Mouse (Mus musculus): ENCODE data around the gene Fndc8. TPM values are rescaled to one million over a fixed set of nuclear protein-coding genes. Genes with fewer than 3 reads are reported as not detected.
A peak's percentile ranks its signal among the peaks of the same experiment; 100 is the strongest.

Gene Fndc8
- polyA plus RNA-seq, 1 experiment from 2014 or later = 0.18 TPM

DNA sequence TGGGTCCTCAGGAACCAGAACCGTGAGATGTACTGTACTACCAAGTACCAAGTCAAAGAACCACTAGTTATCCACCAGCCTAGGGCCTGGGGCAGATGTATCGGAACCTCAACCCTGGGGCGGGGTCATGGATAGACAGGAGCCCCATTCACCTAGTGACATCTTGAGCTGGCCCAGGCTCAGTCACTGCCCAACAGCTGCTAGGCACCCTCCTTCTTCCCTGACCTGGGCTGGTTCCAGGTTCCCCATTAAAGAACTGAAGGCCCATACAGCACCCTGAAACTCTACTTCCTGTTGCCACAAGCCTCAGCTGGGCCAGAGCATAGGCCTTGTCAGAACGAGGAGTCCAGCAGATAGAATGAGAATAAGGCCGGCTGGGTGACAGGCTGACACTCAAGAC, 7.8 kb downstream of the Fndc8 start:
- DNase-seq (ENCODE audit: low spot score) = no peak
- Histone ChIP-seq H3K27me3 (replicated peaks; ENCODE audit: control insufficient read depth, insufficient read depth, low read length) (no peaks in the 10 kb centered on the region), H3K9me3 (replicated peaks; ENCODE audit: control insufficient read depth, low read length) (no peaks in the 10 kb centered on the region), H3K4me2 (ENCODE audit: low read length) (no peak overlapping the region), H3K36me3 (ENCODE audit: control insufficient read depth, insufficient read depth, low read length) (peaks cover 67% of the 10 kb centered on the region), H3K9ac (ENCODE audit: low read length) (no peak overlapping the region), H3K4me1 (ENCODE audit: control insufficient read depth, insufficient read depth, low read length) (no peaks in the 10 kb centered on the region), H3K4me3 (ENCODE audit: low read depth, low read length) (no peak overlapping the region), H3K27ac (ENCODE audit: low read depth, low read length) (no peak overlapping the region)
- WGBS = 91% methylated on average over 5 of the region's 5 CpGs
- no peak for ATAC-seq

DNA sequence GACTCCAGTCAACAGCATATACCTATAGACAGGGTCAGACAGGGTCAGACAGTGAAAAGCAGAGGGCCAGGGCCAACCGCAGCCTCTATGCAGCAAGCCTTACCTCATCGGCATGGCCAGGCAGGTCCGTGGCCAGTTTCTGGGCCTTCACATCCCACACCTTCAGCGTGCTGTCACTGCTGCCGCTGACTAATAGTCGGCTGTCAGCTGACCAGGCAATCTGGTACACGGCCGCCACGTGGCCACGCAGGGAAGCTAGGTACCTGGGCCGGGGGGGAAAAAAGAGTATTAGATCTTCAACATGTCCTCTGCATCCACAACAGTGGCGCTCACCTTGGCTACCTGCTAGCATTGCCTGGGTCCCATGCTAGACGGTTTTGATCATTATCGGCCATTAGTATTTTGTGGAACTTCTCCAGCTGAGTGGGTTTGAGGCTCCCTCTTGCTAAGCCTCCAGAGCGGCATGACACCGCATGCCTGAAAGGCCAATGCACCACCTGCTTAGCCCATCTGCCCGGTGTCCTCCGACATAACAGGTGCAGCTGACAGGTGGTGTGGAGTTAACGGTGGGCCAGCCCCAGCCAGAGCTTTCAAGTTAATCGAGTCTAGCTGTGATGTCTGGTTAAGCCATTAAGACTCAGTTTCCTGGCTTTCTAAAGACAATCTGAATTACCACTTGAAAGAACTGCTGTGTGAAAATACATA, 9.8 kb downstream of the Fndc8 start:
- Histone ChIP-seq H3K36me3 (ENCODE audit: control insufficient read depth, insufficient read depth, low read length) (peaks cover 84% of the 10 kb centered on the region), H3K4me3 (ENCODE audit: low read depth, low read length) (no peak overlapping the region), H3K9me3 (replicated peaks; ENCODE audit: control insufficient read depth, low read length) (no peaks in the 10 kb centered on the region), H3K4me2 (ENCODE audit: low read length) (no peak overlapping the region), H3K27me3 (replicated peaks; ENCODE audit: control insufficient read depth, insufficient read depth, low read length) (no peaks in the 10 kb centered on the region), H3K27ac (ENCODE audit: low read depth, low read length) (no peak overlapping the region), H3K9ac (ENCODE audit: low read length) (no peak overlapping the region), H3K4me1 (ENCODE audit: control insufficient read depth, insufficient read depth, low read length) (no peaks in the 10 kb centered on the region)
- ATAC-seq (no peak), DNase-seq (ENCODE audit: low spot score) (no peak)
- WGBS = 93% methylated on average over 20 of the region's 20 CpGs

DNA sequence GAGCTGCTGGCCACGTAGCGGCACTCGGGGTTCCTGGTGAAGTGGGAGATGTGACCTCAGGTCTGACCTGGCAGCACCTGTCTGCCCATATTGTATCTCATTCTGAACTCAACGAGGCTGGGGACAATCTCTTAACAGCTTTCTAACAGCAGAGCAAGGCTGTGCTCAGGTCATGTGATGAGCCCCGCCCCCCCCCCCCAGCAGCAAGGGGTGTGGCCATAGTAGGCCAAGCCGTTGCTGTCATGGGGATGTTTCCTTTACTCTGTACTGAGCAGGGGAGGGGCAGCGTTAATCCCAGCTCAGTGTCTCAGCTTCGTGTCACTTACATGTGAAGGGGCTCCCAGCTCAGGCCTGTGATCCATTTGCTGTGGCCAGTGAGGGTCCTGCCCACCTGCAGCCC, 13.0 kb downstream of the Fndc8 start:
- H3K27ac ChIP-seq (ENCODE audit: low read depth, low read length) = no peak overlapping the region
- H3K4me2 ChIP-seq (ENCODE audit: low read length) = no peak overlapping the region
- no peak overlapping the region for H3K9ac ChIP-seq (ENCODE audit: low read length)
- H3K9me3 ChIP-seq (replicated peaks; ENCODE audit: control insufficient read depth, low read length) = no peaks in the 10 kb centered on the region
- DNase-seq (ENCODE audit: low spot score) (no peak), ATAC-seq (no peak)
- H3K27me3 ChIP-seq (replicated peaks; ENCODE audit: control insufficient read depth, insufficient read depth, low read length) = no peaks in the 10 kb centered on the region
- WGBS = 66% methylated on average over 8 of the region's 8 CpGs
- H3K36me3 ChIP-seq (ENCODE audit: control insufficient read depth, insufficient read depth, low read length) = peaks cover 64% of the 10 kb centered on the region
- no peak overlapping the region for H3K4me3 ChIP-seq (ENCODE audit: low read depth, low read length)
- H3K4me1 ChIP-seq (ENCODE audit: control insufficient read depth, insufficient read depth, low read length) = peaks cover 4% of the 10 kb centered on the region; the same call in 1 of the 2 replicates

DNA sequence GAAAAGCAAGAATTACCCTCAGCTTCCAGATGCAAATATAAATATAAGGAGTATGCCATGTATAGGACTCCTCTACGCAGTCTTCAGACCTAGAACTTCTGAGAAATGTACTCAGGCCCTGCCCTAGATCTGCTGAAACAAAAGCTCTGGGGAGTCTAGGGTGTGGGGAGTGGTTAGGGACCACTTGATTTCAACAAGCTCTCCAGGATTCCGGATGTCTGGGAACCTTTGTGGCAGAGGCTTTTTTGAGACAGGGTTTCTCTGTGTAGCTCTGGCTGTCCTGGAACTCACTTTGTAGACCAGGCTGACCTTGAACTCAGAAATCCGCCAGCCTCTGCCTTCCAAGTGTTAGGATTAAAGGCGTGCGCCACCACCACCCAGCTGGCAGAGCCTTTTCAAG, 13.9 kb downstream of the Fndc8 start:
- peaks cover 4% of the 10 kb centered on the region; the same call in 1 of the 2 replicates for H3K4me1 ChIP-seq (ENCODE audit: control insufficient read depth, insufficient read depth, low read length)
- no peak overlapping the region for H3K9ac ChIP-seq (ENCODE audit: low read length)
- no peak overlapping the region for H3K27ac ChIP-seq (ENCODE audit: low read depth, low read length)
- ATAC-seq (no peak), DNase-seq (ENCODE audit: low spot score) (no peak)
- H3K27me3 ChIP-seq (replicated peaks; ENCODE audit: control insufficient read depth, insufficient read depth, low read length) = no peaks in the 10 kb centered on the region
- H3K4me2 ChIP-seq (ENCODE audit: low read length) = no peak overlapping the region
- H3K36me3 ChIP-seq (ENCODE audit: control insufficient read depth, insufficient read depth, low read length) = peaks cover 55% of the 10 kb centered on the region
- H3K9me3 ChIP-seq (replicated peaks; ENCODE audit: control insufficient read depth, low read length) = no peaks in the 10 kb centered on the region
- no peak overlapping the region for H3K4me3 ChIP-seq (ENCODE audit: low read depth, low read length)
- 88% methylated on average over 5 of the region's 5 CpGs for WGBS

DNA sequence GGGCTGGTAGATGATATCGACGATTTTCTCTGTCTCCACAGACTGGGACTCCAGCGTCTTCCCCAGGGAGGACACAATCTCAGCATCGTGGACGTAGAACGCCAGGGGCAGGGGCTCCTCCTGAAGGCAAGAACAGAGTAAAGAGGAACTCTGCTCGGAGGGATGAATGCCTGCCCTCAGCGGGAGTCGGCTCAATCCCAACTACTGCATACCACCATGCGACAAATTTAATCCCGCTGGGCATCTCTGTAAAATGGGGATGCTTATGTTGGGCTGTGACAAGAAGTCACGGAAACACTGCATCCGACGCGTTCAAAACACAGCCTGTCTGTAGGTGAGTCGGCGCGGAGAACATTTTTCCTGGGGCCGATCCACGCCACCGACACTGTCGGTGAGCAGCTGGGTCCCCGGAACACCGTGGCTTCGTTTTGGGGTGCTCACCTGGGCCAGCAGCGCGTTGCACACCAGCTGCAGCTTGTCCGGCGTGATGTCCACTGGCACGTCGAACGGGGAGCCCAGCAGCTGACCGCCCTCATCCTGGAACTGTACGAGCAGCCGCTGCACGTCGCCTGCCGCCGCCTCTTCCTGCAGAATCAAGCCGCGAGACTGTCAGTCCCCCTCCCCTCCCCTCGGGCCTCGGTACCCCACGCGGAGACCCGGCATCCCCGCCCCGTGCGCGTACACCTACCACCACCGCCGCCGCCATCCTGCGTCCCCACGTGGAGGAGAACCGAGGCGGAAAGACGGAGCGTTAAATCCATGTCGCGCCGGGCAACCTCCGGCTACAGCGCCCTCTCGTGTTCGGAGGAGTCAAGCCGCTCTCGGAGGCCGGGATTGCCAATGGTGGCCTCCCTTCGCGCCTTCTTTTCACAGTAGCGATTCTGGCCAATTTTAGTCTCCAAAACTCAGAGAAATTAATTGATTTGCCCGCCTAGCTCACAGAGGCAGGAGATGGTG, 16.0 kb downstream of the Fndc8 start, which contains the start of gene Nle1:
TSS of gene Nle1 (minus strand) at position 761 of the 957 bp plus-strand sequence.
- Histone ChIP-seq H3K9ac (ENCODE audit: low read length) (peak within 1 kb of the TSS; percentile 81), H3K9me3 (replicated peaks; ENCODE audit: control insufficient read depth, low read length) (no peaks in the 10 kb centered on the region), H3K4me1 (ENCODE audit: control insufficient read depth, insufficient read depth, low read length) (peaks cover 4% of the 10 kb centered on the region; the same call in 1 of the 2 replicates), H3K4me3 (ENCODE audit: low read depth, low read length) (peak within 1 kb of the TSS; percentile 78), H3K4me2 (ENCODE audit: low read length) (peak within 1 kb of the TSS; percentile 69), H3K36me3 (ENCODE audit: control insufficient read depth, insufficient read depth, low read length) (peaks cover 34% of the 10 kb centered on the region), H3K27ac (ENCODE audit: low read depth, low read length) (peak within 1 kb of the TSS; percentile 39; the same call in 1 of the 2 replicates), H3K27me3 (replicated peaks; ENCODE audit: control insufficient read depth, insufficient read depth, low read length) (no peaks in the 10 kb centered on the region)
- ATAC-seq (peak; percentile 94), DNase-seq (ENCODE audit: low spot score) (peak; percentile 94)
- 2% methylated on average over 73 of the region's 73 CpGs for WGBS

DNA sequence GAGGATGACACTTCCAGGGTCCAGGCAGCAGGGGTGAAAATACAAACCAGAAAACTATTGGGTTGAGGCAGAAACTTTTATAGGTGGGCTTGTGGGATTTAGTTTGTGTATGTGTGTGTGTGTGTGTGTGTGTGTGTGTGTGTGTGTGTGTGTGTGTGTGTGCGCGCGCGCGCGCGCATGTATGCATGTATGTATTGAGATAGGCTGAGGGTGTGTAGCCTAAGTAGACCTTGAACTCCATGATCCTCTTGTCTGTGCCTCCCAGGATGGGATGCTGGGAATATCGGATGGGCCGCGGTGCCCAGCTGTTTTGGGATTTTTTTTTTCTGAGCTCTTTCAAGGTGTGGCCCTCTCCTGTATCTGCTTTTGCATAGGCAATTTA, 16.7 kb downstream of the Fndc8 start:
- H3K9ac ChIP-seq (ENCODE audit: low read length) = peak overlapping the region; percentile 81; the same call in 1 of the 2 replicates
- peak overlapping the region; percentile 69 for H3K4me2 ChIP-seq (ENCODE audit: low read length)
- H3K4me3 ChIP-seq (ENCODE audit: low read depth, low read length) = peak overlapping the region; percentile 78; the same call in 1 of the 2 replicates
- no peak overlapping the region for H3K27ac ChIP-seq (ENCODE audit: low read depth, low read length)
- ATAC-seq (peak; percentile 46), DNase-seq (ENCODE audit: low spot score) (no peak)
- H3K4me1 ChIP-seq (ENCODE audit: control insufficient read depth, insufficient read depth, low read length) = peaks cover 4% of the 10 kb centered on the region; the same call in 1 of the 2 replicates
- no peaks in the 10 kb centered on the region for H3K9me3 ChIP-seq (replicated peaks; ENCODE audit: control insufficient read depth, low read length)
- peaks cover 28% of the 10 kb centered on the region for H3K36me3 ChIP-seq (ENCODE audit: control insufficient read depth, insufficient read depth, low read length)
- 61% methylated on average over 5 of the region's 10 CpGs for WGBS
- H3K27me3 ChIP-seq (replicated peaks; ENCODE audit: control insufficient read depth, insufficient read depth, low read length) = no peaks in the 10 kb centered on the region

DNA sequence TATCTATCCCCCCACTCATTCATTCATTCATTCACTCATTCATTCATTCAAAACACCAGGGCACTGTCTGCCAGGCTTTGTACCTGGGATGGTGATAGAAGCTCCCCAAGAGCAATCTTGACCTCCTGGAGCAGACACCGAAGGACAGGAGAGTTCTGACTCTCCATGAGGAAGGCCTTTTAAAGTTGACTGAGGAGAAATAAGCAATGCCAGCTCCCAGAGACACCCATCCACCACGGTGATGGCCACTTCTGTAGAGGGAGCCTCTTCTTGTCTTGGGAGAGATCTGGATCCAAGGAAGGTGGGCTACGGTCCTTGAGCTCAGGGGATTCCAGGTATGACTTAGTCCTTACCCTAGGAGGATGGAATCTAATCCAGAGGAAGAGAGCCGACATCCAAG, 18.3 kb downstream of the Fndc8 start, which contains the start of gene Unc45b:
TSS of gene Unc45b (plus strand) at position 301 of the 400 bp plus-strand sequence.
- WGBS = 90% methylated on average over 4 of the region's 4 CpGs
- ATAC-seq = no peak

DNA sequence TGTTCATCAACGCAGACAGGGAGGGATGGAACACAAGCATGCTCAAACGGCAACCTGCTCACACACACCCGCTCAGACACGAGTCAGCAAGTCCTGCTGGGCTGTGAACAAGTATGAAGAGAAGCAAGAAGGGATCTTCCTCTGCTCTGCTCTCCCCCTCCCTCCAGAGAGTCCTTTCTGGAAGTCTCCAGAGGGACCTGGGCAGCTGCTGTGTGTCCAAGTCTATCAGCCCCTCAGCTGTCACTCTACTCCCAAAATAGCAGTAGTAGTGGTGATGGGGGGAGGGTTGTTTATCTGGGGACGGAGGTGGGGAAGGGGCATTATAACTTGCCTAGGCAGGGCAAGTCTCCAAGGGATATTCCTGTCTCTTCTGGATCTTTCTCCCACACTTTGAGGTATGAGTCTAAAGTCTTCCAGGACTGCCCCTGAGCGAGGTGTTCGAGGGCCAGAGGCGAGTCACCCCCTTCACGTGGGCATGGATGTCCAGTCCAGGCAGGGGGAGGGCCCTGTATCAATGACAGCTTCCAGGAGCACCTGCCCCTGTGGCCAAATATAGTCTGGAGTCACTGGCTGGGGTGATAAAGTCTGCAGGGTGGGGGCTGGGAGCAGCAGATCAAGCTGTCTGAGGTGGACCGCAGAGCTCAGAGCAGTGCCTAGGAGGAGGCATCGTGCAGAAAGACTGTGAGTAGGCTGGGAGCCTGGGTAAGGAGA, 18.9 kb downstream of the Fndc8 start:
- WGBS = 91% methylated on average over 11 of the region's 11 CpGs
- H3K27ac ChIP-seq (ENCODE audit: low read depth, low read length) = no peak overlapping the region
- H3K4me2 ChIP-seq (ENCODE audit: low read length) = no peak overlapping the region
- DNase-seq (ENCODE audit: low spot score) = no peak
- no peak overlapping the region for H3K9ac ChIP-seq (ENCODE audit: low read length)
- H3K27me3 ChIP-seq (replicated peaks; ENCODE audit: control insufficient read depth, insufficient read depth, low read length) = no peaks in the 10 kb centered on the region
- no peaks in the 10 kb centered on the region for H3K9me3 ChIP-seq (replicated peaks; ENCODE audit: control insufficient read depth, low read length)
- peaks cover 5% of the 10 kb centered on the region; the same call in 1 of the 2 replicates for H3K36me3 ChIP-seq (ENCODE audit: control insufficient read depth, insufficient read depth, low read length)
- peaks cover 4% of the 10 kb centered on the region; the same call in 1 of the 2 replicates for H3K4me1 ChIP-seq (ENCODE audit: control insufficient read depth, insufficient read depth, low read length)
- no peak for ATAC-seq
- no peak overlapping the region for H3K4me3 ChIP-seq (ENCODE audit: low read depth, low read length)

More for the DNA sequence above, 18.3 kb downstream of the Fndc8 start, which contains the start of gene Unc45b:
- Histone ChIP-seq H3K36me3 (ENCODE audit: control insufficient read depth, insufficient read depth, low read length) (peaks cover 11% of the 10 kb centered on the region), H3K4me1 (ENCODE audit: control insufficient read depth, insufficient read depth, low read length) (peaks cover 4% of the 10 kb centered on the region; the same call in 1 of the 2 replicates), H3K9me3 (replicated peaks; ENCODE audit: control insufficient read depth, low read length) (no peaks in the 10 kb centered on the region), H3K4me2 (ENCODE audit: low read length) (no peak within 1 kb of the TSS), H3K9ac (ENCODE audit: low read length) (no peak within 1 kb of the TSS), H3K27me3 (replicated peaks; ENCODE audit: control insufficient read depth, insufficient read depth, low read length) (no peaks in the 10 kb centered on the region), H3K27ac (ENCODE audit: low read depth, low read length) (no peak within 1 kb of the TSS), H3K4me3 (ENCODE audit: low read depth, low read length) (no peak within 1 kb of the TSS)
- no peak for DNase-seq (ENCODE audit: low spot score)
